Mouse (Mus musculus): ENCODE results near the gene Atp6v0a1.

Gene Atp6v0a1

GRCm38 (mm10) chr11:101009046-101009887 is at the start of gene Atp6v0a1:
Atp6v0a1 (plus strand) TSS chr11:101009452.
- DNase-seq (ENCODE audit: low spot score in 2 of 2) = peak; percentile 92 to 96

DNA sequence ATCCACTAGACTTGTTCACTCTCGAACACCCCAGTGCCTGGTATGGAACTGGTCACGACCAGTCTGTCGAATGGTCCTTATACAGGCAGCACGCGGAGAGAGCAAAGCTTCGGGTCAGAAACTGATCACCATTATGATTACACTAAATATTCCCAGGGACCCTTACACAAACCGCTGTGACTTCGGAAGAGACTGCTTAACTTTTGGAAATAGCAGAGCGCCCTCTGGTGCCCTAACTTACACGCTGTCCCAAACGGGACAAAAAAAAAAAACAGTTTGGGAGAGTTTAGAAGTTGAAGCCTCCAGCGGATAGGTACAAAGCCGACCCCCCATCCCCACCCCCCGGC is 49.8 kb upstream of the Atp6v0a1 start:
- DNase-seq (ENCODE audit: low spot score in 2 of 2) = peak in 1 of 2 experiments; percentile 64

GRCm38 (mm10) chr11:100959826-100960225 is 49.4 kb upstream of the Atp6v0a1 start:
- no peak for DNase-seq (ENCODE audit: low spot score in 2 of 2)

DNA sequence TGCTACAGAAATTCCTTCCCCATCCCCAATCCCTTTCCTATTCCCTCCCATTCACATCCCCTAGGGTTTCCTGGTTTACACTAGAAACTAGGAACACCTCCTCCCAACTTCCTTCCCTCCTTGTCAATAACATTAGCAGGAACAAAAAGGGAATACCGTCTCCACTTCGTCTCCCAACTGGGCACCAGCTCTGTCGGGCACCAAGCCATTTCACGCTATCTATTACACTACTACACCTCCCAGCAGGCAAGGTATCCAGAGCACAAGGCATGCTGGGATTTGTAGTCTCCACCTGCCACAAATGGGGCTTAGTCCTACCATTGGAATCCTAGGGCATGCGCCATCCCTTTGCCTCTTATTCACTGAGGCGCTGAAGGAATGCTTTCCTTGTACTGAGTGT is 48.7 kb upstream of the Atp6v0a1 start:
- no peak for DNase-seq (ENCODE audit: low spot score in 2 of 2)

GRCm38 (mm10) chr11:100962371-100962911 is 46.8 kb upstream of the Atp6v0a1 start:
- no peak for DNase-seq (ENCODE audit: low spot score in 2 of 2)

DNA sequence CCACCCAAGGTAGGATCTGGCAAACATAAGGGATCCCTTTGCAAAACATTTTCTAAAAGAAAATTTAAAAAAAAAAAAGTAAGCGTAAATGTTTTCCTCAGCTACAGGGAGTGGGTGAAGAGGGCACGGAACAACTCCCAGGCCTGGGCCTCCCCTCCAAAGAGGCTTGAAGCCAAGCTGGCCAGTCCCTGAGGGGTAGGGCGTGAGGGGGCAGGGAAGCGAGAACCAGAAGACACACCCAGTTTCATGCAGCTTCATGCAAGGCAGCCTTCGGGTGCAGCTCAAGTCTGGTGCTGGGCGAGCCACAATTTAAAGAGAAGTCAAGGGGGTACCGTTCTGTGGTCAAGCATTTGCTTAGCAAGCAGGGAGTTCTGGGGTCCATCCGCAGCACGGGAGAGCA is 45.6 kb upstream of the Atp6v0a1 start:
- DNase-seq (ENCODE audit: low spot score in 2 of 2) = no peak

- DNase-seq (ENCODE audit: low spot score in 2 of 2) = no peak
These were observed 45.1 kb upstream of the Atp6v0a1 start for GRCm38 (mm10) chr11:100964180-100964579.

DNA sequence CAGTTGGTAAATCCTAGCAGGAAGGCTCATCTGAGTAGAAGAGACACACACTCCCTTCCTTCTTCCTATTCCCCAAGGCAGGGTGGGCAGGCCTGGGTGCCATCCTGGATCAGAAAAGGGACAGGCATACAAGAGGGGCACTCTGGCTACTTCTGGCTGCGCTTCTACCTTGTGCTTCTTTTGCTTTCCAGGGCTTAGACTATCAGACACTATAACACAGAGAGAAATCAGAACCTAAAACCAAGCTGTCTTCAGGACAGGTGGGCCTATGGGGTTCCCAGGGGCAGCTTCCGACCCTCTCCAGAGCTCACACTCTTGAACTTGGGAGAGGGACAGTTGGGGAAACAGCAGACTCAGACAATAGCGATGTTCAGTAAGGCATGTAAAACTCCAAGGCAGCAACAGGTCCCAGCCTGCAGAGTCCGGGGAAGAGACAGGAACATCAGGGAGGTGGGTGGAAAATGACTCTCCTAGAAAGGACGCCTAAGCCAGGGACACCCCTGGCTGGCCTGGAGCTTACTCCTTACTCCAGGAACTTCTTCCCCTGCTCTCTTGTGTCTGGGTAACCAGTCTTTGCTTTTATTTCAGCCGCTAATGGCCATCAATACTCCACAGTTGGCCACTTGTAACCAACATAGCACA is 44.2 kb upstream of the Atp6v0a1 start:
- DNase-seq (ENCODE audit: low spot score in 2 of 2) = no peak

DNA sequence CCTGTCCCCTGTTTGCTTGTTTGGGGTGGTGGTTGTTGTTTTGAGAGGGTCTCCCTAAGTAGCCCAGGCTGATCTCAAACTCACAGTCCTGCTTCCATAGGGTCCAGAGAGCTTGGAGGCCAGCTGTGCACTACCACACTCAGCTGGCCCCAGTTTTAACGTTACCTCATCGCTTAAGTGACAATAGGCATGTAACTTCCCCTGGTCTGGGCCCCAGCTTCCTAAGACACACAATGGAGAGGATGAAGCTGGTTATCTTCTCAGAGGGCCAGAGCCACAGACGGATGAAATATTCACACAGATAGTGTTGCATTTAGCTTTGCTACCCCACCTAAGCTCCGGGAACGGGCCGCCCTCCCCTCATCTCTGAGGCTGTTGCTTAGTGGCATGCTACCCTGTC is 43.5 kb upstream of the Atp6v0a1 start:
- no peak for DNase-seq (ENCODE audit: low spot score in 2 of 2)

DNA sequence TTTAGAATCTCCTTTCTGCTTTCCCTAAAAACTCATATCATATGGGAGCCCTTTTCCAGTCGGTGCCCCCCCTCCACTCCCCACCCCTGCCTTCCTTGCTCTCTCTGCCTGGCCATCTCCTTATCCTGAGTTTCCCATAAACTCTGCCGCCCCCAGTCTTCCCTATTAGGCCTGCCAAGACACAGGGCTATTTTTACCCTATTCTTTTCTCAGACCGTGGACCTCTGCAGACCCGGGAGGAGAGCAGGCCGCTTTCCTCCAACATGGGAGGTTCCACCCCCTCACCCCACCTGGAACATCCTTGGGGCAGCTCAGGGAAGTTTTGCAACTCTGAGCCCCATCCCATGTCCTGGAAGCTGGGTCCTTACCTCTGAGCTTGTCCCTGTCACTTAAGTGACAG is 41.9 kb upstream of the Atp6v0a1 start:
- no peak for DNase-seq (ENCODE audit: low spot score in 2 of 2)

DNA sequence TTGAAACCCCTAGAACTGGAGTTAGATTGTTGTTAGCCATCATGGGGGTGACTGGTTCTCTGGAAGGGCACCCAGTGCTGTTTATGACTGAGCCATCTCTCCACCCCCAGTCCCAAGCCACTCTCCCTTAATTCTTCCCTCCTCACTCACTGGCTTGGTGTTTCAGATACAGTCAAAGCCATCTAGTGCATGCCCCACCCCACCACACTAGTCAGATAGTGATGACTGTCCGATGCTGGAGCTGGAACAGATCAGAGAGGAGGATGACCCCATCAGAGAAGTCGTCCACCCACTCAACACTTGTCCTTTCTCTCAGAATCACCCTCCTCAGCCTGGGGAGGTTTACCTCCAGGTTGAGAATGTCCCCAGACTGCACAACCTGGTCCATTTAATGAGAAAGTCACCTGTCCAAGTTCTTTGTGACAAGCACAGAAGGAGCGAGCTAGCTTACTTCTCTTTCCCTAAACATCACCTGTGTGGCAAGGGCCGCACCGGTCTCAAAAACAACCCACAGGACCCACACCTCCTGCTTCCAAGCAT is 41.3 kb upstream of the Atp6v0a1 start:
- no peak for DNase-seq (ENCODE audit: low spot score in 2 of 2)

DNA sequence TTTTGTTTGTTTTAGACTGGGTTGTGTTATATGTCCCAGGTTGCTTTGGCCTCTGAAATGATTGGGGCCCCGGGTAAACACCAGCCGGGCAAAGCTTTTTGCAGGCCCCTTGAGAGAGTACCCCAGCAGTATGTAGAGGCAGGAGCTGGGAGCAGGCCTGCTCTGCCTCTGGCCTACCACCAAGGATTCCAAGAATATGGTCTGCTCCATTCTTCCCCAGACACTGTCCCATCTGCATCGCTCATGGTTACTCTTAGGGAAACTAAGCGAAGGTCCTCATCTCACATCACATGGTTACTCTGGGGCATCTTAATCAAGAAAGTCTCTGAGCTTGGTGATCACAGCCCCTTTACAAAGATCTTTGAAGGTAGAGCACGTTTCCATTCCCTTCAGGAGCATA is 40.8 kb upstream of the Atp6v0a1 start:
- no peak for DNase-seq (ENCODE audit: low spot score in 2 of 2)

DNA sequence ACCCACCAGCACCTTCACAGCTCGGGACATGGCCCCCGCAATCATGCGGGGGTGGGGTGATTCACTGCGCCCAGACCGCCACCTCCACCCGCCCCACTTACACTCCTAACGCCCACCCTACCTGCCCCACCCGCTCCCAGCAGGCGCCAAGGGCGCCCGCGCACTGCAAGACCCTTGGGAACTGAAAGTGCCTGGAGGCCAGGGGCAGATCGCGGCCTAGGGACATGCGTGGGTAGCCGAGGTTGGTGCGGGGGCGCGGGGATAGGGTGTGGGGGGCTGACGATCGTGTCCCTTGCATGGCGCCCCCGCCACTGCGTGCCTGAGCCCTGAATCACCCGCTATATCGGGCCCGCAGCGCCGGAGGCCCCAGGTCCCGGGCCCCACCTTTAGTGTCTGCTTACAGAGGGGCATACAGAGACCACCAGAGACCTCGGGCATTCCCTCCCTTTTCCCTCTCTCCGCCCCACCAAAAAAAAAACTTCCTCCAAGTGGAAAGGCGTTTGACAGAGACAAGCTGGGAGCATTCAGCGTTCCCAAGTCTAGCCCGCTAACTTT is 40.0 kb upstream of the Atp6v0a1 start:
- DNase-seq (ENCODE audit: low spot score in 2 of 2) = no peak

DNA sequence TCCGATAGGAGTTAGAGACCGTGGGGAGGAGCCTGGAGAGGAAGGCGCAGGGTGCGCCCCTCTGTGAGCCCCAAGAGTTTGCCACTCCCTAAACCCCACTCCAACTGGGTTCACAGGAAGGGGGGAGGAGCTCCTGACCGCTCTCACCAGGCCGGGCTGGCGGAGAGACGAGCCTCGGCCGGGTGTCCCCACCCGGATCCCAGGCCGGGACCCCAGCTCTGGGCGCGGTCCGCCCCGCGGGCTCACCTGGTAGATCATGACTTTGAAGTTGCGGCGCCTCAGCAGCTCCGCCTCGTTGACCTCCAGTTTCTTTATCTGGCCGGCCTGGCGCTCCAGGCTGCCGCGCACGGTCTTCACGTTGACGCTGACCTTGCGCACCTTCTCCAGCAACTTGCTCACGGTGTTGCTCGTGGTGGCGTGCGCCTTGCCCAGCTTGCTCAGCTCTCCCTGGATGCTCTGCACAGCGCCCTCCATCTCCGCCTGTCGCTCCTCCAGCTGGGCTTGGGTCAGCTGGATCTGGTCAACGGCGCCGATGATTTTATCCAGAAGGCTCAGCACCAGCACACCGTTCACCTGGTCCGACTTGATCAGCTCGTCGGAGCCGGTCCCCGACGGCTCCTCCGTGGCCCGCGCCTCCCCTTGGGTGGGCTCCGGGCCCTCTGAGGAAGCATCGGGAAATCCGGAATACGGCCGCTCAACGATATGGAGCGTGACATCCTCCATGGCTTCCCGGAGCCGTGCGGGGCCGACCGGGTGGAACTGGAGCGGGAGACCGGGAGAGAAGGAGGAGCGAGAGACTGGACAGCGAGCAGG is 39.3 kb upstream of the Atp6v0a1 start:
- DNase-seq (ENCODE audit: low spot score in 2 of 2) = no peak

- no peak for DNase-seq (ENCODE audit: low spot score in 2 of 2)
These were observed 38.7 kb upstream of the Atp6v0a1 start, which contains the start of gene Cavin1 for GRCm38 (mm10) chr11:100970557-100970937. Cavin1 (minus strand) TSS chr11:100970887.

DNA sequence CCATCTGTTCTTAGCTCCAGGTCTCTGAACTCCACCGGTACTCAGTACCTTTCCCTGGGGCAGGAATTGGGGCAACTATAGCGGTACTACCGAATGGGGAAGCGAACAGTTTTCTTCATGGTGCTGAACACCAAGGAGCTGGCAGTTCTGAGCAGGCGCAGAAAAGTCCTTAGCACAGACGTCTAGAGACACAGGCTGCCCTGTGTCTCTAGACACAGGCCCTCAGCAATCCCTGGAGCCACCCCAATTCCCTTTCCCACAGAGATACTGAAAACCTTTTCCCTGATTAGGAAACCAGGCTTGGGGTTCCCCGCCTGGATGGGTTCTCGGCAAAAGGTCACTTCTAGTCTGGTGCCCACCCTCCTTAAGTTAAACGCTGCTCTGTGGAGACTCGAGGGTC is 37.8 kb upstream of the Atp6v0a1 start:
- no peak for DNase-seq (ENCODE audit: low spot score in 2 of 2)

- DNase-seq (ENCODE audit: low spot score in 2 of 2) = no peak
These were observed 36.0 kb upstream of the Atp6v0a1 start for GRCm38 (mm10) chr11:100973245-100973644.

- DNase-seq (ENCODE audit: low spot score in 2 of 2) = no peak
These were observed 34.8 kb upstream of the Atp6v0a1 start for GRCm38 (mm10) chr11:100974381-100974970.

GRCm38 (mm10) chr11:100975241-100975640 is 34.0 kb upstream of the Atp6v0a1 start:
- DNase-seq (ENCODE audit: low spot score in 2 of 2) = no peak

DNA sequence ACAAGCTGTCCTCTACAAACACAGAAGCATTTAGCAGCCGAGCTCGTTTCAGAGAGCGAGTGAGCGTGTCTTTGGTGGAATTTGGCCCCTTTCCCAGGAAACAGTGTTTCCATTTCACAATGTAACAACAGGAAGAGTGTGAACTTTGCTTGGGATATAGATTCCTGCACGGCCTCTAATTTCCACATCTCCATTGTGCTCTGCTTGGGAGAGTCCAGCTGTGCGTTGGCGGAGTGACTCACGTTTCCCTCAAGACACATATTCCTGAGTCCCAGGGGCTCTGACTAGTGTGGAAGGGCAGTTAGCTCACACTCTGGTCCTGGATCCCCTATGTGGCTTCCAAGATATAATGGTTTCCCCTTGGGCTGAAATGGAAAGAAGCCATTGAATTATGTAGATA is 29.4 kb upstream of the Atp6v0a1 start:
- DNase-seq (ENCODE audit: low spot score in 2 of 2) = no peak

DNA sequence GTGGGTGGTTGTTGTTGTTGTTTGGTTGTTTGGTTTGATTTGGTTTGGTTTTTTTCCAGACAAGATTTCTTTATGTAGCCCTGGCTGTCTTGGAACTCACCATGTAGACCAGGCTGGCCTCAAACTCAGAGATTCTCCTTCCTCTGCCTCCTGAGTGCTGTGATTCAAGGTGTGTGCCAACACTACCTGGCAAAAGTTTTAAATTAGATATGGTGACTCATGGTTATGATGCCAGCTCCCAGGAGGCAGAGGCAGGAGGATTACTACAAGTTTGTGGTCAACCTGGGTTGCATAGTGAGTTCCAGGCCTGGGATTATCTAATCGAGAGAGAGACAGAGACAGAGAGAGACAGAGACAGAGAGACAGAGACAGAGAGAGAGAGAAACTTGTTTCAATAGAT is 28.8 kb upstream of the Atp6v0a1 start:
- no peak for DNase-seq (ENCODE audit: low spot score in 2 of 2)
